Mouse (Mus musculus): Measurements from ENCODE around the gene Rnps1.

DNA sequence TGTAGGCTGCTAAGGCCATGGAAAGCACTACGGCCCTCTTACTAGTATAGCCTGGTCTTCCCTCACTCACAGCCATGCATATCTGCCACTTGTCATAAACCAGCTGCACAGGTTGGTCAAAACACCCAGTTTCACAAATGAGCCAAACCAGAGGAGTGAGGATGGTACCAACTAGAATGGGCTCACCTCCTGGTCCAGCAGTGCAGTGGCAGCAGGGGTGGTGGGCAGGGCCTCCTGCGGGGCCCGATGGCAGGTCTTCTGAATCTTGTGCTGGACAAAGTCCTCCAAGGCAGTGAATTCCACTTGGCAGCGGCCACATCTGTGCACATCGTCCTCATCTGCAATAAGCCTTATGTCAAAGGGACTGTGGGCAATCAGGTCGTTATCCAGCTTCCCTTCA lies 36.9 kb downstream of the Rnps1 start:
- TF ChIP-seq CTCF (IDR thresholded peaks at IDR 0.05; ENCODE audit: extremely low read depth, insufficient read length, insufficient replicate concordance, low read depth, low read length) (no peak), POLR2A (IDR thresholded peaks at IDR 0.05; ENCODE audit: low read depth, low read length) (no peak)
